Comparison of ENCODE assay signal across 15 mouse cellular contexts in the genomic region with DNA sequence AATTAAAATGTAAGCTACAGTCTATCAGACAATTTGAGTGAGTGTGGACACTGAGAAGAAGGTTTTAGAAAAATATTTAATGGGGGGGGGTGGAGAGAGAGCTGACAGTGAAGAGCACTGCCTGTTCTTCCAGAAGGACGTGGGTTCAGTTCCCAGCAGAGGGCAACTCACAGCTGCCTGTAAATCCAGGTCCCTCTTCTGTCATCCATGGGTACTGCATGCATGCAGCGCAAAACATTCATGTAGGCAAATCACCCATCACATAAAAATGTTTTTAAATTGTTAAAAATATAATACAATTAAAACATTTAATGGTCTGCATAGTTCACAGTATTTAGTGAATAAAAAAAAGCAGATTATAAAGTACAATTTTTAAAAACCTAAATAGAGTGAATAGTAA. TPM values are rescaled to one million over a fixed set of nuclear protein-coding genes. Genes with fewer than 3 reads are reported as not detected.
DNase-seq lines count a peak whose midpoint lies in the region; ATAC-seq and TF ChIP-seq lines count a peak whose summit lies in the region.
"Had no signal": no experiment of that assay in that cellular context is flagged by ENCODE, and none has a peak within 500 bp of the region (broad histone marks: within the 10 kb centered on the region; RNA-seq: fewer than 3 reads in every experiment).

No protein-coding gene starts in this region.

- no peak overlapping the region for H3K27ac ChIP-seq in hindbrain, embryonic 11.5 days (ENCODE audit: low read depth, low read length)
- H3K27ac ChIP-seq in hindbrain, embryonic 16.5 days (ENCODE audit: low read depth, low read length), result no peak overlapping the region
- no peak overlapping the region for H3K27ac ChIP-seq in lung, postnatal 0 days (ENCODE audit: low read length)
- H3K27ac ChIP-seq: embryonic facial prominence, embryonic 15.5 days; forebrain, embryonic 12.5 days; hindbrain, embryonic 15.5 days; midbrain, embryonic 15.5 days had no signal

- no peaks in the 10 kb centered on the region for H3K9me3 ChIP-seq in hindbrain, embryonic 11.5 days (ENCODE audit: control insufficient read depth, low read length)
- no peaks in the 10 kb centered on the region for H3K9me3 ChIP-seq in hindbrain, embryonic 16.5 days (ENCODE audit: control insufficient read depth, low read length)
- H3K9me3 ChIP-seq in lung, postnatal 0 days (ENCODE audit: low read length), result no peaks in the 10 kb centered on the region
- H3K9me3 ChIP-seq: embryonic facial prominence, embryonic 15.5 days; forebrain, embryonic 12.5 days; G1E; hindbrain, embryonic 15.5 days; midbrain, embryonic 15.5 days had no signal

- peak; percentile 29 for DNase-seq in hindbrain, embryonic 11.5 days (ENCODE audit: low spot score)
- no peak for DNase-seq in lung, postnatal 0 days (ENCODE audit: low spot score)
- DNase-seq in lung, postnatal 25 days (ENCODE audit: low spot score), result no peak
- DNase-seq in NIH3T3 (ENCODE audit: low read depth), result peak; percentile 33
- no peak for DNase-seq in B cell, adult 2 months
- no peak for DNase-seq in yolk sac, embryonic 10.5 days (ENCODE audit: low spot score)
- DNase-seq: cerebellum, adult 2 months; heart, adult 18-20 months; thymus, adult 18-20 months had no signal

- peaks cover 23% of the 10 kb centered on the region for H3K4me1 ChIP-seq in hindbrain, embryonic 11.5 days (replicated peaks; ENCODE audit: control insufficient read depth, insufficient read depth, low read length)
- peaks cover 20% of the 10 kb centered on the region for H3K4me1 ChIP-seq in hindbrain, embryonic 16.5 days (ENCODE audit: control insufficient read depth, insufficient read depth, low read depth, low read length)
- H3K4me1 ChIP-seq in lung, postnatal 0 days (ENCODE audit: insufficient read depth, low read depth, low read length), result peaks cover 8% of the 10 kb centered on the region; the same call in 1 of the 2 replicates

- H3K36me3 ChIP-seq in hindbrain, embryonic 11.5 days (ENCODE audit: control insufficient read depth, insufficient read depth, low read length), result no peaks in the 10 kb centered on the region
- no peaks in the 10 kb centered on the region for H3K36me3 ChIP-seq in hindbrain, embryonic 16.5 days (ENCODE audit: control insufficient read depth, insufficient read depth, low read length)
- H3K36me3 ChIP-seq in lung, postnatal 0 days (ENCODE audit: insufficient read depth, low read length), result no peaks in the 10 kb centered on the region
- H3K36me3 ChIP-seq: embryonic facial prominence, embryonic 15.5 days; forebrain, embryonic 12.5 days; G1E; hindbrain, embryonic 15.5 days; midbrain, embryonic 15.5 days had no signal

- H3K9ac ChIP-seq in hindbrain, embryonic 11.5 days (ENCODE audit: low read depth, low read length), result no peak overlapping the region
- H3K9ac ChIP-seq in hindbrain, embryonic 16.5 days (ENCODE audit: low read depth, low read length), result no peak overlapping the region
- no peak overlapping the region for H3K9ac ChIP-seq in lung, postnatal 0 days (replicated peaks; ENCODE audit: low read depth)
- H3K9ac ChIP-seq: embryonic facial prominence, embryonic 15.5 days; forebrain, embryonic 12.5 days; hindbrain, embryonic 15.5 days; midbrain, embryonic 15.5 days had no signal

- no peaks in the 10 kb centered on the region for H3K27me3 ChIP-seq in hindbrain, embryonic 11.5 days (ENCODE audit: control insufficient read depth, insufficient read depth, low read length)
- H3K27me3 ChIP-seq in hindbrain, embryonic 16.5 days (replicated peaks; ENCODE audit: control insufficient read depth, insufficient read depth, low read length), result no peaks in the 10 kb centered on the region
- H3K27me3 ChIP-seq in lung, postnatal 0 days (replicated peaks; ENCODE audit: insufficient read depth, low read length), result no peaks in the 10 kb centered on the region
- H3K27me3 ChIP-seq: embryonic facial prominence, embryonic 15.5 days; hindbrain, embryonic 15.5 days; midbrain, embryonic 15.5 days had no signal

- 81% methylated on average over 2 of the region's 2 CpGs for WGBS in hindbrain, embryonic 11.5 days
- 85% methylated on average over 2 of the region's 2 CpGs for WGBS in hindbrain, embryonic 16.5 days
- 80% methylated on average over 2 of the region's 2 CpGs for WGBS in lung, postnatal 0 days

- TF ChIP-seq CTCF in lung, postnatal 0 days (IDR thresholded peaks at IDR 0.05), result peak; percentile 34; the same call in 1 of the 2 replicates

- no peak for TF ChIP-seq EP300 in lung, postnatal 0 days (IDR thresholded peaks at IDR 0.05)

- no peak for ATAC-seq in hindbrain, embryonic 11.5 days (ENCODE audit: low FRiP score)
- ATAC-seq in hindbrain, embryonic 16.5 days, result no peak
- ATAC-seq in lung, postnatal 0 days, result no peak
- ATAC-seq: midbrain, embryonic 15.5 days had no signal

- no peak overlapping the region for H3K4me3 ChIP-seq in hindbrain, embryonic 11.5 days (ENCODE audit: low read depth, low read length)
- no peak overlapping the region for H3K4me3 ChIP-seq in hindbrain, embryonic 16.5 days (ENCODE audit: low read length)
- H3K4me3 ChIP-seq in lung, postnatal 0 days (ENCODE audit: low read depth, low read length), result no peak overlapping the region
- H3K4me3 ChIP-seq: embryonic facial prominence, embryonic 15.5 days; forebrain, embryonic 12.5 days; hindbrain, embryonic 15.5 days; midbrain, embryonic 15.5 days had no signal

- no peak overlapping the region for H3K4me2 ChIP-seq in hindbrain, embryonic 11.5 days (replicated peaks; ENCODE audit: low read depth, low read length)
- H3K4me2 ChIP-seq in hindbrain, embryonic 16.5 days (ENCODE audit: low read length), result no peak overlapping the region
- H3K4me2 ChIP-seq in lung, postnatal 0 days (replicated peaks; ENCODE audit: low read depth, low read length), result no peak overlapping the region
- H3K4me2 ChIP-seq: embryonic facial prominence, embryonic 15.5 days; forebrain, embryonic 12.5 days; hindbrain, embryonic 15.5 days; midbrain, embryonic 15.5 days had no signal

RNA-seq across cellular contexts. Expression of a gene that starts 49.6 kb away (rescaled TPM):
- polyA plus RNA-seq in hindbrain, embryonic 11.5 days (2014; fragmentation: Nextera tagmentation; extraction: Ambion mirVana), result 11.5 and 12.4 TPM in 2 replicates
- polyA plus RNA-seq in hindbrain, embryonic 16.5 days (2015; fragmentation: Nextera tagmentation; extraction: Ambion mirVana), result 12.0 and 13.4 TPM in 2 replicates
- 1.8 TPM in 2 replicates for polyA plus RNA-seq in lung, postnatal 0 days (2015; fragmentation: Nextera tagmentation; extraction: Ambion mirVana)
- polyA plus RNA-seq: G1E had no signal

Comparison
In these comparisons a context has a peak if more than half of its experiments do, and no peak if none do; other contexts are left out.
1. DNase-seq: peak in hindbrain, embryonic 11.5 days (single experiment) and NIH3T3 (single experiment); none in lung, postnatal 0 days (single experiment), lung, postnatal 25 days (single experiment), B cell, adult 2 months (0 of 2) and yolk sac, embryonic 10.5 days (single experiment).